Mouse (Mus musculus) olfactory bulb, adult 2 months (tissue): Measurements from ENCODE around the gene Zfp385b. TPM values are rescaled to one million over a fixed set of nuclear protein-coding genes. Genes with fewer than 3 reads are reported as not detected.

ENCODE experiments used
- H3K27ac ChIP-seq: fragments of 200-500 bp; 2 replicates; pipeline ENCODE4 v1.5.1; 2012; ENCODE audit warnings: low read depth, low read length; ENCODE audit not compliant: insufficient read depth
- H3K4me1 ChIP-seq: fragments of 200-500 bp; 2 replicates; pipeline ENCODE4 v1.6.1; 2012; ENCODE audit warnings: low read length; ENCODE audit not compliant: control insufficient read depth, insufficient read depth
- H3K4me3 ChIP-seq: fragments of 200-500 bp; 2 replicates; pipeline ENCODE4 v1.5.1; 2012; ENCODE audit warnings: mild to moderate bottlenecking, low read depth, low read length, moderate library complexity; ENCODE audit not compliant: insufficient read depth
- CTCF ChIP-seq: fragments of 200-500 bp; IDR thresholded peaks from 2 replicates; pipeline ENCODE4 v1.5.1; 2012; ENCODE audit warnings: low read depth, mild to moderate bottlenecking, low read length, moderate library complexity; ENCODE audit not compliant: insufficient read depth
- POLR2A ChIP-seq: fragments of 200-500 bp; IDR thresholded peaks from 2 replicates; pipeline ENCODE4 v1.6.1; 2012; ENCODE audit warnings: mild to moderate bottlenecking, low read depth, low read length, moderate library complexity; ENCODE audit not compliant: insufficient read depth
- WGBS: fragments of 180-500 bp; shearing (Covaris S2); methylation state at CpG from one replicate; pipeline ENCODE4 v1.1.7; 2018; 5-methylcytosine and 5-hydroxymethylcytosine counted together
- polyA plus RNA-seq: library from polyadenylated mRNA; stranded (reverse); fragments of >200 nt; gene quantifications from 2 replicates; pipeline ENCODE4 v1.2.4, GENCODE M21; 2012; ENCODE audit warnings: low replicate concordance; ENCODE audit not compliant: missing spikeins, insufficient read depth, insufficient read length

Gene Zfp385b
- polyA plus RNA-seq, 1 experiment: not detected

DNA sequence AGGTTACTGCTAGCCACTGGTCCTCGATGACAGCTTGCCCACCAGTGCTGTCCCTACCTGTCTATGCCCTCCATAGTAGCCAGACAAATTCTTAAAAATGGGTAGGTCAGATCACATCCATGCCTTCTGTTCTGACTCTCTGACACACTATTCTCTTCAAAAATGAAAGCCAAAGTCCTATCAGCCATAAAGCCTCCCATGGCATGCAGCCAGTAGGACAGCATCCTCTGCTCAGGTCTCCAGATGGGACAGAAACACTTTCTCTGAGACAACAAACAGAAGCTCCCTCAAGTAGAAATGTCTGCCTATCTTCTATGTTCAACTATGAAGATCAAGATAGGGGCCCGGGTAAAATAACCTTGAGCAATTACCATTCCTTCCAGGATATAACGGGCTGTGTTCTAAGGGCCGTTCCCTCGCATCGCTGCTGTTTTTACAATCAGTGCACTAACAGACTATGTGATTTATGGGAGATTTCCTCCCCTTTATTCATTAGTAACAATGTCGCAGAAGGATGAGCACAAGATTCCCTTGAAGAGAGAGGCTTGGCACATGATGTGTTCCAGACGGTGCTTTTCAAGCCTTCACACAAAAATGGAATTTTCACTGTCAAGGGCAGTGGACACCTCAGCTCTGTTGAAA lies 49.3 kb downstream of the Zfp385b start:
- TF ChIP-seq POLR2A (no peak), CTCF (no peak)
- Histone ChIP-seq H3K4me3 (no peak overlapping the region), H3K27ac (no peak overlapping the region), H3K4me1 (peaks cover 6% of the 10 kb centered on the region)
- 87% methylated on average over 8 of the region's 8 CpGs for WGBS

DNA sequence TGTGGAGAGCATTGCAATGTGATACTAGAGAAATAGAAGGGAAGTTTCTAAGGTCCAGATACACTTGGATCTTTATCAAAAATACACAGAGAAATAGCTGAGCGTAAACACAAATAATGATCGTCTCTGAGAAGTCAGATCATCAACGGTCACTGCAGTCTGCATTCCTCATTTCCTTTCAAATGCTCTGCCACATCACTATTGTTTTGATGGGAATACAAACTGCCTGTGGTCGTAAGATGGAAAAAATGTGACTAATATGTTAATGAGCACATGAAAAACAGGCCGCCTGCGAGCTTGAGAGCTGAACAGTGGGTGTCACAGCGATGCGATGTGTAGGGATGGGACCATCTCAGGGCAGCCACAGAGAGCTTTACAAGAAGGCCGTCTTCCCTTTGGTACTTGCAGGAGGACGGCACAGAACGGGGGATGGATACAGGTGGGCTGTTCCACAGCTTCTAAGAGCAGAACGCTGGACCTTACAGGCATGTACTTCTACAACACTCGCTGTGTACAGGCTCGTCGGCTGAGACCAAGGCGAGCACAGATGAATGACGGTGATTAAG lies 51.0 kb downstream of the Zfp385b start:
- WGBS: 51% methylated on average over 17 of the region's 17 CpGs
- Histone ChIP-seq H3K4me1 (peaks cover 5% of the 10 kb centered on the region), H3K4me3 (no peak overlapping the region), H3K27ac (peak overlapping the region; percentile 26; the same call in 1 of the 2 replicates)
- no peak for TF ChIP-seq CTCF
- no peak for TF ChIP-seq POLR2A

DNA sequence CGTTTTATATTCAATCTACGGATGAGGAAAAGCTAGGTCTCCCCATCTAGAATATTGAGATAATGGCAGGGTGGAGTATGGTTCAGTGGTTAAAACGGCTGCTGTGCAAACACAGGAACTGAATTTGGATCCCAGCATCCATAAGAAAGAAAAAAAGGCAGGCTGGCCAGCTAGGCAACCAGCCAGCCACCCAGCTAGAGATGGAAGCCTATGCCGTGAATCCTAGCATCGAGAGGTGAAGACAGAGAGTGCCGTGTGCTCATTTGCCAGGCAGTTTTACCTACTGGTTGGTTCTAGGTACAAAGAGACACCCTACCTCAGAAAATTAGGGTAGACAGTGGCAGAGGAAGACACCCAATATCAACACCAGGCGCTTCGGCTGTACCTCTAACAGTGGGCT lies 57.5 kb downstream of the Zfp385b start:
- Histone ChIP-seq H3K27ac (no peak overlapping the region), H3K4me1 (peaks cover 7% of the 10 kb centered on the region; the same call in 1 of the 2 replicates), H3K4me3 (no peak overlapping the region)
- TF ChIP-seq CTCF (no peak), POLR2A (no peak)
- 91% methylated on average over 8 of the region's 8 CpGs for WGBS

DNA sequence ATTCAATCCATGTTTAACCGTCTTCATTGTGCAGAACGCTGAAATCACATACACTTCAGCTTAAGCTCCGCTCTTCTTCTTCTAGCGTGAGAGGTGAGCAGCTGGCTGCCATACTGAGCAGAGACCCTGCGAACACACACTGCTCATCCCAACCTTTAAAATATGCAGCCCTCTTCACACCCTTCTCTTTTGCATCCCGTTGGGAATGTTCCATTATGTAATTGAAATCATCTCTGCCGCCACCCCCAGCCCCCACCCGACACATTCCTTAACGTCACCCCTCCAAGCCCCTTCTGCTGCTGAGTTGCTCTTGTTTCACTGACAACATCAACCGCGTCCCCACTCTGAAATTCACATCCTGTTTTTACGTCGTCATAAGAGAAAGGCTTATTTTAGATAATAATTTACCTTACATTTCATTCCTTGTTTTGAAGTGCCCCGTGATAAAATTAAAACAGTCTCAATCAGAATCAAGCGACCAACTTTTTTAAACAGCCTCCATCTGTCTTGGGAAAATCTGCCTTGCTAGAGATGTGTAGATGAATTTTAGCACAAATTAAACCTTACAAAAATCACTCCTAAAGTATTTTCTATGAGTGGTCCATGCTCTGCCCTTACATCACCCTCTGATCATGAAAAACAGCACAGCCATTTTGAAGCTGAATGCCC lies 60.9 kb downstream of the Zfp385b start:
- no peak overlapping the region for H3K27ac ChIP-seq
- WGBS: 76% methylated on average over 15 of the region's 15 CpGs

DNA sequence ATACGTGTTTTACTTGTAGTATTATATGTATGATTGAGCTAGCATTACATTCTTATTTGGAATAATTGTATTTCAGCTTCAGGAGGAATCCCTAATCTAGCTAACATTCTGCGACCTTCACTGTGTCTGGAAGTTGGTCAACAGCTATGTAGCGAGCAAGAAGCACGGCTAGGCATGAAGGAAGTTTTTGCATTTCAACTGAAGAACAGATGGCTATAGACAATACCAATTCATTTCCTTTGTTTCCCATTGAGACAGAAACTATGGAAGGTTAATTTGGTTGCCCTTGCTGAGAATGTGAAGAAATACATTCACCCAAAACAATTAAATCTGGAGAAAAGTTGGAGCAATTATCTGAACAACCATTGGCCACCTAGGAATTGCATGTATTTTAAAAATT lies 66.9 kb downstream of the Zfp385b start:
- Histone ChIP-seq H3K4me1 (no peaks in the 10 kb centered on the region), H3K27ac (no peak overlapping the region), H3K4me3 (no peak overlapping the region)
- TF ChIP-seq POLR2A: no peak
- no peak for TF ChIP-seq CTCF
- WGBS: 80% methylated on average over 4 of the region's 4 CpGs

More for the DNA sequence above, 60.9 kb downstream of the Zfp385b start:
- no peak overlapping the region for H3K4me3 ChIP-seq
- TF ChIP-seq POLR2A: no peak
- no peak for TF ChIP-seq CTCF
- H3K4me1 ChIP-seq: peaks cover 5% of the 10 kb centered on the region; the same call in 1 of the 2 replicates

DNA sequence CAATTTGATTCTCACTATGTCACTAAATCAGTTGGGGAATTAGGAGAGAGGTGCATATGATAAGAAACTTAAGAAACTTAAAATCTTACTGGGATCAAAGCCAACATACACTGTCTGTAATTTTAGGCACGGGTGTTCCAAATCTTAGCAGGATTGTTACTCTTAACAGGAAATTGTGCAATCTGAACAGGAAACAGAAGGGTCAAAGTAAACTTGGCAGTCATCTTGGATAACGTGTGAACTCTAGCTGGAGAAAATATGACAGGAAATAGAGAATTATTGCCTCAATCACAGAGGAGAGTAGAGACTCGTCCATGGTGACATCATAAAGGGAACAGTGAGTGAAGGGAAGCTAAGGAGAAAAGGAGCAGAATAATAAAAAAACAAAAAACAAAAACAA lies 69.8 kb downstream of the Zfp385b start:
- no peaks in the 10 kb centered on the region for H3K4me1 ChIP-seq
- no peak for TF ChIP-seq CTCF
- no peak for TF ChIP-seq POLR2A
- no peak overlapping the region for H3K4me3 ChIP-seq
- no peak overlapping the region for H3K27ac ChIP-seq
- 56% methylated on average over 3 of the region's 3 CpGs for WGBS

DNA sequence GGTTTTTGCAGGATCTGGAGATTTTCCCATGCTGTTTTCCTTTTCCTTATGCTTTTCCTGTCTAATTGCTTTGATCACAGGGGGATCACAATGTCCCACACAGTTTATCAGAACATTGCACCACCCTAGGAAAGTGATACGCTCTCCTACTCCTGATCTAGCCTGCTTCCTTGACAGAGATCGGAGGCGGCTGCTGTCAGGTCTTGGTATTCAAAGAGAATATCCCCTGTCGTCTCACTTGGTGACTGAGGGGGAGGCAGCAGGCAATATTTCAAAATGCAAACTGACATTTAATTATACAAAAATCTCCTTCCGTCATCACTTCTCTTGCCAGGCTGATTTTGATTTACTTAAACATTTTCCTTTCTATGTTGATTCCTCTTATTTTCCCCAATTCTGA lies 73.0 kb downstream of the Zfp385b start:
- WGBS: 87% methylated on average over 5 of the region's 5 CpGs
- no peak overlapping the region for H3K4me3 ChIP-seq
- no peaks in the 10 kb centered on the region for H3K4me1 ChIP-seq
- no peak for TF ChIP-seq CTCF
- TF ChIP-seq POLR2A: no peak
- no peak overlapping the region for H3K27ac ChIP-seq

DNA sequence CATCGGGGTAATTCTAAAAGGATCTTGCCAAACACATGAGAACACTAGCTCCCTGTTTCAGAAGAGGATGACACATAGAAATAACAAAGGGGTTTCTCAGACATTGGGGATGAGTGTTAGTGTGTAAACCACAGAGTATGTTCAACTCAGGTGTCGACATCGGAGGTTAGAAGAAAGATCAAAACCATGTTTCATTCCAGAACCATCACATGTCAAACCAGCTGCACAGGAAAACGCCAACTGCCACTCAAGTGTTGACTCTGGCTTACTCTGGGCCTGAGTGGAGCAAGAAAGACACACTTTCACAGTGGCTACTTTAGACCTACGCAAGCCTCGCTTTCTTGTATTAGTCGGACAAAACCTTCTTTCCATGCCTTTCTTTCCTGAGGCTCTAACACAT lies 74.2 kb downstream of the Zfp385b start:
- TF ChIP-seq CTCF: no peak
- TF ChIP-seq POLR2A: no peak
- Histone ChIP-seq H3K27ac (no peak overlapping the region), H3K4me3 (no peak overlapping the region), H3K4me1 (no peaks in the 10 kb centered on the region)
- WGBS: 97% methylated on average over 7 of the region's 7 CpGs

DNA sequence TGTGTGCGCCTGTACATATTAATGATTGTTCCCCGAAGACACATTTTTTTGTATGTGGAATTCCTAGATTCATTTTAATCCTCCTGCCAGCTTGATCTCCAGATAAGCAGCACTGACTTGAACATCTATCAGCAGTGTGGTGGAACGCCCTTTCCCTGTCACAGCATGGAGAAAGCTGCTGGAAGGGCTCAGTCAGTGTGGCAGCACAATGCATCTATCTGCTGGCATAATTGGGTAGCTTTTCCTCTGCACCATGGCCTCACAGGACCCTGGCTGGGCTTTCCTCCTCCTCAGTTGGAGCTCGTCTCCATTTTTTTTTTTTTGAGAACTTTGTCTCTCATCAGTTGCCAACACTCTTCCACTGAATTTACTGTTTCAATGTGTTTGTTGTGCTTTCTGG lies 77.1 kb downstream of the Zfp385b start:
- TF ChIP-seq CTCF: no peak
- TF ChIP-seq POLR2A: no peak
- 67% methylated on average over 4 of the region's 4 CpGs for WGBS
- no peak overlapping the region for H3K4me3 ChIP-seq

More for the DNA sequence above, 77.1 kb downstream of the Zfp385b start:
- no peaks in the 10 kb centered on the region for H3K4me1 ChIP-seq
- H3K27ac ChIP-seq: no peak overlapping the region
